Mouse (Mus musculus) hindbrain, embryonic 14.5 days (tissue): Measurements from ENCODE around the gene Pld6. TPM values are rescaled to one million over a fixed set of nuclear protein-coding genes. Genes with fewer than 3 reads are reported as not detected.
A peak's percentile ranks its signal among the peaks of the same experiment; 100 is the strongest.

ENCODE experiments used
- ATAC-seq: fragments of 200-750 bp; cut with Nextera tagmentation; 2 replicates; pipeline ENCODE4 v1.8.0; 2017; ENCODE audit warnings: moderate number of reproducible peaks, mild to moderate bottlenecking, moderate TSS enrichment, moderate library complexity; ENCODE audit not compliant: low FRiP score
- DNase-seq: peaks from one replicate; pipeline ENCODE4 v3.0.0-alpha.2; 2015; ENCODE audit warnings: low spot score
- H3K27ac ChIP-seq: fragments of 300-500 bp; sonication (generic); 2 replicates; pipeline ENCODE4 v1.5.1; 2014; ENCODE audit warnings: mild to moderate bottlenecking, moderate library complexity
- H3K27me3 ChIP-seq: fragments of 300-500 bp; sonication (generic); 2 replicates; pipeline ENCODE4 v1.6.1; 2014; ENCODE audit warnings: mild to moderate bottlenecking, low read length, mixed read lengths; ENCODE audit not compliant: control insufficient read depth, insufficient read depth
- H3K36me3 ChIP-seq: fragments of 300-500 bp; sonication (generic); replicated peaks from 2 replicates; pipeline ENCODE4 v1.6.1; 2014; ENCODE audit not compliant: control insufficient read depth, insufficient read depth
- H3K4me1 ChIP-seq: fragments of 300-500 bp; sonication (generic); replicated peaks from 2 replicates; pipeline ENCODE4 v1.6.1; 2014; ENCODE audit warnings: antibody characterized with exemption, low read length, mixed read lengths; ENCODE audit not compliant: control insufficient read depth, insufficient read depth
- H3K4me2 ChIP-seq: fragments of 300-500 bp; sonication (generic); replicated peaks from 2 replicates; pipeline ENCODE4 v1.6.1; 2014; ENCODE audit warnings: mild to moderate bottlenecking, moderate library complexity
- H3K4me3 ChIP-seq: fragments of 300-500 bp; sonication (generic); replicated peaks from 2 replicates; pipeline ENCODE4 v1.5.1; 2014; ENCODE audit warnings: mild to moderate bottlenecking, low read length
- H3K9ac ChIP-seq: fragments of 300-500 bp; sonication (generic); 2 replicates; pipeline ENCODE4 v1.6.1; 2014
- H3K9me3 ChIP-seq: fragments of 300-500 bp; sonication (generic); 2 replicates; pipeline ENCODE4 v1.6.1; 2016; ENCODE audit warnings: low read length; ENCODE audit not compliant: control insufficient read depth
- WGBS: fragments of 180-500 bp; shearing (Covaris S2); extraction: QIAGEN DNeasy Blood & Tissue Kit; methylation state at CpG from one replicate; pipeline ENCODE4 v1.1.7; 2014; 5-methylcytosine and 5-hydroxymethylcytosine counted together
- polyA plus RNA-seq: library from polyadenylated mRNA; unstranded; fragments of >200 nt; fragmentation: Nextera tagmentation; extraction: Ambion mirVana; gene quantifications from 2 replicates; pipeline ENCODE4 v1.2.1, GENCODE M21; 2014

Pld6 gene
- polyA plus RNA-seq, 1 experiment from 2014 or later, result 4.3 TPM

GRCm38 (mm10) chr11:59777259-59777658 lies 10.2 kb downstream of the Pld6 start:
- DNase-seq (no peak), ATAC-seq (no peak)
- no peak overlapping the region for H3K4me3 ChIP-seq
- 93% methylated on average over 5 of the region's 5 CpGs for WGBS
- no peaks in the 10 kb centered on the region for H3K4me1 ChIP-seq
- H3K36me3 ChIP-seq, result peaks cover 72% of the 10 kb centered on the region
- no peak overlapping the region for H3K4me2 ChIP-seq
- H3K27me3 ChIP-seq, result no peaks in the 10 kb centered on the region
- H3K27ac ChIP-seq, result no peak overlapping the region
- no peak overlapping the region for H3K9ac ChIP-seq
- no peaks in the 10 kb centered on the region for H3K9me3 ChIP-seq

- ATAC-seq (no peak), DNase-seq (no peak)
- H3K27ac ChIP-seq, result no peak overlapping the region
- peaks cover 89% of the 10 kb centered on the region for H3K36me3 ChIP-seq
- no peak overlapping the region for H3K9ac ChIP-seq
- no peaks in the 10 kb centered on the region for H3K27me3 ChIP-seq
- no peaks in the 10 kb centered on the region for H3K4me1 ChIP-seq
- H3K4me3 ChIP-seq, result no peak overlapping the region
- H3K9me3 ChIP-seq, result no peaks in the 10 kb centered on the region
- no peak overlapping the region for H3K4me2 ChIP-seq
- 85% methylated on average over 13 of the region's 13 CpGs for WGBS
Measured at GRCm38 (mm10) chr11:59775435-59776148, 11.9 kb downstream of the Pld6 start.

DNA sequence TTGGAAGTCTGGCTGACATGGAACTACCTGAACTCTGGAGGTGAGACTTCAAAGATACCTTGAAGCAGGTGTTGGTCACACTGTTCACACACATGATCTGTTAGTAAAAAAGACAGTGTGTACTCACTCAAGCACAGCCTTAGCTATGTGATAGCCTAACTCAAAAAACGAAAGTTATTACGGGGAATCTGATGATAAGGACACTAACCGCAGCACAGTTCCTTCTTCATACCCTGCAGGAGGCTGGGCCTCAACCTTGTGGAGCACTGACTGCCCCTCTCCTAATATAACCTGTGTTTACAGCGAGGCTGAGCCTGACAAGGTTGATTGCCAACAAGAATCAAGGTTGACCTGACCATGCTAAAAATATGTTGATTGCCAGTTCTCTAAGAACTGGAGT lies 12.9 kb downstream of the Pld6 start:
- no peak overlapping the region for H3K4me3 ChIP-seq
- no peak overlapping the region for H3K4me2 ChIP-seq
- no peaks in the 10 kb centered on the region for H3K27me3 ChIP-seq
- WGBS, result 99% methylated on average over 4 of the region's 4 CpGs
- H3K27ac ChIP-seq, result no peak overlapping the region
- no peak overlapping the region for H3K9ac ChIP-seq
- DNase-seq, result no peak
- ATAC-seq, result no peak
- no peaks in the 10 kb centered on the region for H3K9me3 ChIP-seq
- H3K4me1 ChIP-seq, result no peaks in the 10 kb centered on the region
- H3K36me3 ChIP-seq, result peaks cover 99% of the 10 kb centered on the region

- DNase-seq, result no peak
Measured at GRCm38 (mm10) chr11:59772902-59773301, 14.5 kb downstream of the Pld6 start.

DNA sequence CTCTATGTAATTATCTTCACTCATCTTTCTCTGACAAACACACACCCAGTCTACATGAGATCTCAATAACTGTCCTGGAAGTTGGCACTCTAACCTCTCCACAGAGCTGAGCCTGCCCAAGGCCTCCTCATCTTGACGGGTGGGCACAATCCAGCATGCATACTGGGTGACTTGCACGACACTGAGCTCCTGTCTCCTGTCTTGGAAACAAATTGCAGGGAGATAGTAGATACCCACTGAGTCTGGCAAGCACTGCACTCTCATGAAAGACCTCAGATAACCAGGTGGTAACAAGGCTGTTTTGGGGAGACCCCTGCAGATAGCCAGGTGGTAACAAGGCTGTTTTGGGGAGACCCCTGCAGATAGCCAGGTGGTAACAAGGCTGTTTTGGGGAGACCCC lies 15.2 kb downstream of the Pld6 start:
- no peak for DNase-seq
- H3K36me3 ChIP-seq, result peaks cover 100% of the 10 kb centered on the region
- no peaks in the 10 kb centered on the region for H3K27me3 ChIP-seq
- no peaks in the 10 kb centered on the region for H3K4me1 ChIP-seq
- H3K9ac ChIP-seq, result no peak overlapping the region
- H3K4me2 ChIP-seq, result no peak overlapping the region
- H3K27ac ChIP-seq, result no peak overlapping the region
- 90% methylated on average over 2 of the region's 2 CpGs for WGBS
- ATAC-seq, result no peak
- no peak overlapping the region for H3K4me3 ChIP-seq
- H3K9me3 ChIP-seq, result no peaks in the 10 kb centered on the region

More at GRCm38 (mm10) chr11:59772902-59773301, 14.5 kb downstream of the Pld6 start:
- no peak overlapping the region for H3K27ac ChIP-seq
- no peak overlapping the region for H3K4me3 ChIP-seq
- H3K4me1 ChIP-seq, result no peaks in the 10 kb centered on the region
- H3K27me3 ChIP-seq, result no peaks in the 10 kb centered on the region
- H3K36me3 ChIP-seq, result peaks cover 99% of the 10 kb centered on the region
- no peak overlapping the region for H3K9ac ChIP-seq
- ATAC-seq, result no peak
- WGBS, result 94% methylated on average over 4 of the region's 4 CpGs
- no peak overlapping the region for H3K4me2 ChIP-seq
- no peaks in the 10 kb centered on the region for H3K9me3 ChIP-seq

DNA sequence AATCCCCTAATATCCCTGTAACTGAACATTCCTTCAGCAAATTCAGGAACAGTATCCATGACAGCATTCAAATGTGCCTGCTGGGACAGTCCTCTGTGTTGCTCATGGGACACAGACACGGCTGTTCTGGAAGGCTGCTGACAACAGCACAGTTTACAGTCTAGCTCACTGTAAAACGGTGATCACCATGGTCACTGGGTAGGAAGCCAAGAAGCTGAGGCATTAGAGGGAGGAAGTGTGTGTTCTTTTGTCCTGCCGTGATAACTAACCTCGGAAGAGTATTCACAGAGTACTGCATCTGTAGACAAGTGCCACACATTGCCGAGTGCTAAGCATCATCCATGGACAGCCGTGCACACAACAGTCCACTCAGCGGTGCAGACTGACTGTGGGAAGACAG lies 16.7 kb downstream of the Pld6 start:
- no peak; the same call in 1 of the 2 replicates for ATAC-seq
- Histone ChIP-seq H3K4me3 (no peak overlapping the region), H3K9ac (no peak overlapping the region), H3K9me3 (no peaks in the 10 kb centered on the region), H3K4me1 (no peaks in the 10 kb centered on the region), H3K27ac (peak overlapping the region; percentile 38; the same call in 1 of the 2 replicates), H3K36me3 (peaks cover 100% of the 10 kb centered on the region), H3K4me2 (no peak overlapping the region), H3K27me3 (no peaks in the 10 kb centered on the region)
- DNase-seq, result peak; percentile 32
- WGBS, result 70% methylated on average over 7 of the region's 7 CpGs

DNA sequence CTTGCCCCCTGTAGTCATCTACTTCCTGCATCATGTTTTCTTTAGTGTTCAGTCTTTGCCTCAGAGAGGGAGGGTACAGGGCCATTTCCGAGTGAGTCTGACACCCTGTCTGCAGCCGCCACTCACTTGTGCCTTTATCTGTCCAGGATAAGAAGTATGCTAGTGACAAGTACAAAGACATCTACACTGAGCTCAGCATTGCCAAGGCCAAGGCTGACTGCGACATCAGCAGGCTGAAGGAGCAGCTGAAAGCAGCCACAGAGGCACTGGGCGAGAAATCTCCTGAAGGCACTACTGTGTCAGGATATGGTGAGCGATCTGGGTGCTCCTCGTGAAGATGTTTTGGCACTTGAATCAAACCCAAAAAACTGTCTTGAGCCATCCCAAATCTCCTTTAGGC lies 17.7 kb downstream of the Pld6 start:
- 89% methylated on average over 6 of the region's 6 CpGs for WGBS
- Histone ChIP-seq H3K27me3 (no peaks in the 10 kb centered on the region), H3K27ac (no peak overlapping the region), H3K4me1 (no peaks in the 10 kb centered on the region), H3K4me2 (no peak overlapping the region), H3K9me3 (no peaks in the 10 kb centered on the region), H3K36me3 (peaks cover 100% of the 10 kb centered on the region), H3K9ac (no peak overlapping the region), H3K4me3 (no peak overlapping the region)
- no peak for ATAC-seq
- DNase-seq, result no peak

DNA sequence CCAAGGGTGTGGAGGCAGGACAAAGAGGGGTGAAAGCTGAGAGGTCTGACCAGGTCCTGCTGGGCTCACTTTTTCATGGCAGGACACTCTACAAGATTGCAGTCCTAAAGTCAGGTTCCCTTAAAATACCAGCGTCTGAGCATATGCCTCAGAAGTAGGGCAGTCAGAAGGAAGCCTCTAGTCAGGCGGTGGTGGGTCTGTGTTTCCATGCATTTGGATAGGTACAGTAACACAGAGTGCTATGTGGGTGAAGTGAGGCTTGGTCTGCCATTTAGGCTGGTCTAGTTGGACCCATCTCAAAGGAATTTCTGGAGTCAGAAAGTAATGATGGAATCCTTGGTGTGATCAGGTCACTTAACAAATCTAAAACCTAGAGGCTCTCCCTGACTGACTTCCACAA lies 18.1 kb downstream of the Pld6 start:
- H3K27ac ChIP-seq, result no peak overlapping the region
- H3K4me2 ChIP-seq, result no peak overlapping the region
- DNase-seq (no peak), ATAC-seq (no peak)
- H3K9me3 ChIP-seq, result no peaks in the 10 kb centered on the region
- H3K4me3 ChIP-seq, result no peak overlapping the region
- H3K27me3 ChIP-seq, result no peaks in the 10 kb centered on the region
- H3K9ac ChIP-seq, result no peak overlapping the region
- H3K4me1 ChIP-seq, result no peaks in the 10 kb centered on the region
- WGBS, result 100% methylated on average over 2 of the region's 2 CpGs
- H3K36me3 ChIP-seq, result peaks cover 100% of the 10 kb centered on the region

DNA sequence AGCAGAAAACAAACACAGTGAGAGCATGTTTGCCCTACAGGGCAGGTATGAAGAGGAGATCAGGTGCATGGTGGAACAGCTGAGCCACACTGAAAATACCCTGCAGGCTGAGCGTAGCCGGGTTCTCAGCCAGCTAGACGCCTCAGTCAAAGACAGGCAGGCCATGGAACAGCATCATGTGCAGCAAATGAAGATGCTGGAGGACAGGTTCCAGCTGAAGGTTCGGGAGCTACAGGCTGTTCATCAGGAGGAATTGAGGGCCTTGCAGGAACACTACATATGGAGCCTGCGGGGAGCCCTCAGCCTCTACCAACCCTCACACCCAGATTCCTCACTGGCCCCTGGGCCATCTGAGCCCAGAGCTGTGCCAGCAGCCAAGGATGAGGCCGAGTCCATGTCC lies 26.6 kb downstream of the Pld6 start:
- Histone ChIP-seq H3K4me1 (no peaks in the 10 kb centered on the region; the same call in 1 of the 2 replicates), H3K27ac (no peak overlapping the region), H3K36me3 (peaks cover 100% of the 10 kb centered on the region), H3K4me2 (no peak overlapping the region), H3K9me3 (no peaks in the 10 kb centered on the region), H3K4me3 (no peak overlapping the region), H3K9ac (no peak overlapping the region), H3K27me3 (no peaks in the 10 kb centered on the region)
- DNase-seq (no peak), ATAC-seq (no peak)
- 93% methylated on average over 6 of the region's 6 CpGs for WGBS

DNA sequence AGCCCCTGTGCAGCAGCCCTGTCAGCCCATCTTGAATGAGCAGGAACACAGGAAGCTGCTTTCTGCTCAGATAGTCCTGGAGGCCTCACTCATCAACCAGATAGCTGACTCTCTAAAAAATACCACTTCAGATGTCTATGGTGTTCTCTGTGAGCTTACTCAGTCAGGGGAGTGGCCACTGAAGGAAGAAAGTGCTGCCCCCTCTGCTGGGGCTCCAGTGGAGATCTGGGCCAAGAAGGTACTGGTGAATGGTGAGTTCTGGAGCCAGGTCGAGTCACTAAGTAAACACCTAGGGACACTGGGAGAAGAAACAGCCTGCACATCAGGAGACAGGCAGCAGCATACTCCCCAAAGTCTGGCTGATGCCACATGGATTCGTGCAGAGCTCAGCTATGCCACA lies 27.8 kb downstream of the Pld6 start:
- Histone ChIP-seq H3K27ac (peak overlapping the region; percentile 29; the same call in 1 of the 2 replicates), H3K36me3 (peaks cover 100% of the 10 kb centered on the region), H3K9me3 (no peaks in the 10 kb centered on the region), H3K4me2 (no peak overlapping the region), H3K4me3 (no peak overlapping the region), H3K4me1 (no peaks in the 10 kb centered on the region; the same call in 1 of the 2 replicates), H3K9ac (no peak overlapping the region), H3K27me3 (no peaks in the 10 kb centered on the region)
- ATAC-seq (no peak), DNase-seq (no peak)
- WGBS, result 88% methylated on average over 2 of the region's 2 CpGs
